Mouse (Mus musculus): ENCODE measurements at regions not wholly inside any gene's neighbourhood (a gene's known extent, or its start where the extent isn't known, plus 50 kb on each side); places are given as distances from the start of the nearest gene placed in this dataset.

DNA sequence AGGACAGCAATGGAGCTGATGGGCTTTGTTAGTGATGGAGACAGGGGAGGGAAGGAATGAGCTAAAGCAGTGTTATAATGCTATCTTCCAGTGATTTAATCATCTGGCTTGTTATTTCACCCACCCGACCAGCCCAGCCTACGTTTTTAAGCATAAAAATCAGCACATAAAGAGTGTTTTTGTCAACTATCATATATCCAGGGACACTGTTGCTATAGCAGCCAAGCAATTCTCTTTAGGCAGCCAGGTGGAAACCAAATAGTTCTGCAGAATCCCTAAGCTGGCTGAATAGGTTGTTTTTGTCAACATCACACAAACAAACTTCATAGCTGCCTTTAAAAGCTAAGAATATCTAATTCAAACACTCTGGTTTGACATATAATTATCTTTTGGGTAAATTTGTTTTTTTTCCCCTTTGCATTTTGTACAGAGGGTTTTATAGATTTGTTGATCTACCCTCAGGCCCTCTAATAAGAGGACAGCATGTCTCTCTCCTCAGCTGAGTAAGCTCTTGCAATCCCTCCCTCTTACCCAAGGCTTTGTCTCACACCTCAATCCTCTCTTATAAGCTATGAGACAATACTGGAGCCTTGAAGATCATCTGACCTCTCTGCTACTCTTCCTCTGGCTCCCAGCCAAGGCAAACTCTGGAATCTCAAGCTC is 104.7 kb upstream of the Camk2d start:
- DNase-seq (ENCODE audit: inconsistent ontology term), result no peak

DNA sequence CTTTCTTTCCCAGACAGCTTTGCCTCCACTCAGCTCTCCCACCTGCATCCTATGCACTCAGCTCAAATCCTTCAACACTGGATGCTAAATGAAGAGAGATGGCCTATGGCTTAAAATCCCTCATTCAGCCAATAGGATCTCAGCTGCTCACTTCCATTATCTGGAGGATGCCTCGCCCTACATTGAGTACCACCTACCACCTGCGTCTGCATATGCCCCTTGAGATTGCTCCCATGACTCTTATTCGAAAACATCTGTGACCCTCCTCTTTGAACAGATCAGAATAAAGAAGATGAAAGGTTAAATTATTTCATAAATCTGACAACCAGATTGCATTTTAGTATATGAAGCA is 104.2 kb upstream of the Camk2d start:
- DNase-seq (ENCODE audit: inconsistent ontology term), result no peak

DNA sequence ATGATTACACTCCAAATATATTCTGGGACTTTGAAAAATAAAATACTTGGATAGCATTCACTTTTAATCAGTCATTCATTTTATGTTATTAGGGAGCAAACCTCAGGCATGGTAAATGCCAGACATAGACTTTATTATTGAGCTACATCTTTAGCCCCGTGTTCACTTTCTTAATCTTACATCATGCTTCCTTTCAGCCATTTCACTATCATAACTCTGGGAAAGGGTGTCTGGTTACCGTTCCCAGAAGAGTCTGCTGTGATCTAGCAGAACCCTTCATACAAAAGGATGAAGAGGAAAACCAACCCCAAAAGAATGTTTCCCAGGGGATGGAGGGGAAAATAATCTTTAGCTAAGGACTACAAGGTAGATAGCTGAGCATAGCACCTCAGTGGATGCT is 97.3 kb upstream of the Camk2d start:
- DNase-seq (ENCODE audit: inconsistent ontology term), result no peak

DNA sequence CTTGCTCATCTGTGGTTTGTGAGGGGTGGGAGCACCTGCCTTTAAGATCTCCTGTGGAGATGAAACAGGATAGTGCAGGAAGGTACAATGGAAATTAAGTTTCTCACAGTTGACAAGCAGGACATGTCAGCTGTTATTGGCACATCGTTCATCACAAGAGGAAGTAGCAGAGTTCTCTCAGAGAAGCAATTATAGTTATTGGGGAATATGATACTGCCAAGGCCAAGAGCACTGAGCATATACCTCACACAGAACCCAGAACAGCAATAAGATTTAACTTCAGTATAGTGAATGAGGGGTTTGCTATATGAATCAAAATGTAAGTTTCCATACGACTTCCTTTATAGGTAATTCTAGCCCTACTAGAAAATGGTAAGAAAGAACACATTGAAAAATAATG is 95.9 kb upstream of the Camk2d start:
- no peak for DNase-seq (ENCODE audit: inconsistent ontology term)

DNA sequence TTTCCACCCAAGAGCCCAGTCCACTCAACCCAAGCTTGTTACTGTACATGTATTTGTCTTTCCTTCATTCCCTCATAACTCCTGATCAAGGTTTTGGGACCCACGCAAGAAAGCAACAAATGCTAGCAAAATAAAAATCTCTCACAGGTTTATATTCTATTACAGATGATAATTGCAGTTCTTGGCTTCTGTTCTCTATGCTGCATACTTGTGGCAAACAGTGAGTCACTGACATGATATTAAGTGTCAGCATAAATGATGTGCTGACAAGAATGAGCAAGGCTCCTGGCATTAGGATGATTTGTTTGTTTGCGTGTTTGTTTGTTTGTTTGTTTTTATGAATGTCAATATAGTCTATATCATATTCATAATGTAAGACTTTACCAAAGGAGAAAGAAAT is 94.3 kb upstream of the Camk2d start:
- DNase-seq (ENCODE audit: inconsistent ontology term), result peak; percentile 52

DNA sequence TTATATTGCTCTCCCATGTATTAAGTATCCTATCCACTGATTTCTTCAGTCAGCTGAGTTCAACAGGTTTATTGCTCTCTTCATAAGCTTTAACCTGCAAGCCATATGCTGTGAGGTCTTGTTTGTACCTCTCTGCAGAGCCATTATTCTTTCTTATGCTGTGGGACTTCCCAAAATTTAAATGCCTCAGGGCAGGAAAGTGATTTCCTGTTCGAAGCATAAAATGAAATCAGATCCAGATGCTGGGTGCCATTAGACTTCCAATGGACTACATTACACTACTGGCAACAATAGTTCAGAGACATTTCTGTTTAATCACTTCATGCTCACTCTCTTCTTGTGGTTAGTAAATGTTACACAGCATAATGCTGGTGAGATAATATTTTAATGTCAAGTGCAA is 90.4 kb upstream of the Camk2d start:
- no peak for DNase-seq (ENCODE audit: inconsistent ontology term)

DNA sequence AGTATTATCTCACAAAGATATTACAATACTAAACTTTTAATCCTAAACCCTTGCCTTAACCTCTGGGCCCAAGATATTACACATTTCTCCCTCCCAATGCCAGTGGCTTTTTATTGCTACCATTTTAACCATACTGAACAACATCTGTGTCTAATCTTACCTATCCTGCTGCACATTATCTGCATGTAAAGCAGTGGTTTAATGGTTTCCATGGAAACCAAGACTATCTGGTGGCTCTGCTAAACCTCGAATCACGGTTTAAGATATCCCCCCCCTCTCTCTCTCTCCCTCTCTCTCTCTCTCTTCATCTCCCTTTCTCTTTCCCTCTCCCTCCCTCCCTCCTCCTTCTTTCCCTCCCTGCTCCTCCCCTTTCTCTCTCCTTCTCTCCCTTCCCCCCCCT is 81.3 kb upstream of the Camk2d start:
- DNase-seq (ENCODE audit: inconsistent ontology term), result no peak

DNA sequence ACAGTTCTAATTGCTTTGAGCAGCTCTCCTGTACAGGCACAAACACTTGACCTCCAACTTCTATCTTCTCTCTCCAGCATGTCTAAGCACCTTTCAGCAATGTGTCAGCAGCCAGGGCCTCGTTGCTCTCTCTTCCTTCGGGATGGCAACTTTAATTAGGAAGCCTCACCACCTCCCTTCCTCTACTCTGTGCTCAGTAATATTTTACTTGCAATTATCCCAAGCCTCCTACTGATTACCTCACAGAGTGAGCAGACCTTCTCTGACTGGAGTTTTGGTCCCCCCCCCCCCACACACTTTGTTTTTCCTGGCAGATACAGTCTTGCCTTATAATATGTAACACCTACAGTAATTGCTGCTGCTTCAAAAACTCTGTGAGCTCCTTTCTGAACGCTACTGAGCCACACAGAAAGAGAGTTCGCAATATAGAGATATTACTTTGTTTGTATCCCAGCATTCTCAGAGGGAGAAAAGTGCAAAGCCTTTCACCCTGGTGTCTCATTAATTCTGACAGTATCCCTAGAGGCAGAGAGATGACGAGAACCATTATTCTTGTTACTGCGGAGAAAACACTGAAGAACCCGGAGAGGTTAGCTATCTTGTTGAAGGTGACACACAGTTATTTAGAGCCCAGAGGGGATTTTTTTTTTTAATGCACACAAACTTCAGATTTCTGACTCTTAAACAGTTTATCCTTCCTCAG is 61.8 kb upstream of the Camk2d start:
- DNase-seq (ENCODE audit: inconsistent ontology term), result no peak

DNA sequence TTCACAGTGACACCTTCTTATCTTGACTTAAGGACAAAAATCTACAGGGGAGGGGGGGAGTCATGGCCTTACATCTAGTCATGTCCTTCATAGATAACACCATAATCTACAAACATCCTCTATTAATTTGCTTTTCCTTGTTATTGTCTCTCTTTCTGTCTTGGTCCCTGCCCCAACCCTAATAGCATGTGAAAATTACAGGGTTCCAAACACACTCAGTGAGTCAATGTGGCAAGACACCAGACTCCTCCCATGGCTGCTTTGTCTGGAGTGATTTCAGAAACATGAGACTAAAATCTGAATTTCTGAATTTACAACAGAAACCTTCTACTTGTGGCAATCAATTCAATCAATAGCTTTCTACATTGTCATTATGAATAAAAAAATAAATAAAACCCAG is 60.8 kb upstream of the Camk2d start:
- no peak for DNase-seq (ENCODE audit: inconsistent ontology term)

DNA sequence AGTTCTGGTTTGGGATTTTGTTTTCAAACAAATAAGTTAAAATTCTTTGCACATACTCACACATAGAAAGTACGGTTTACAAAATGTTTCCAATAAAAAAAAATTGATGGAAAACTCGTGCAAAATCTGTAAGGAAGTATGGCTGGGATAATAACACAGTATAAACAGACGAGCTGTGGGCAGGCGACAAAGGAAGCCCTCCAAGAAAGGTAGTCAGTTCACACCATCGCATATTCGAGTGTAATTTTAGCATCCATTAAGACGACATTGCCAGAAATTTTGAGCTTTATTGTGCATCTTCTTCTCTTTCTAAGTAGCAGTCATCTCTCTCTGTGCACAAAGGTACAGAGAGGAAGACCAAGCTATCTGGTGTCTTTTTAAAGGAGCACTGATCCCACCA is 57.6 kb upstream of the Camk2d start:
- DNase-seq (ENCODE audit: inconsistent ontology term), result no peak

DNA sequence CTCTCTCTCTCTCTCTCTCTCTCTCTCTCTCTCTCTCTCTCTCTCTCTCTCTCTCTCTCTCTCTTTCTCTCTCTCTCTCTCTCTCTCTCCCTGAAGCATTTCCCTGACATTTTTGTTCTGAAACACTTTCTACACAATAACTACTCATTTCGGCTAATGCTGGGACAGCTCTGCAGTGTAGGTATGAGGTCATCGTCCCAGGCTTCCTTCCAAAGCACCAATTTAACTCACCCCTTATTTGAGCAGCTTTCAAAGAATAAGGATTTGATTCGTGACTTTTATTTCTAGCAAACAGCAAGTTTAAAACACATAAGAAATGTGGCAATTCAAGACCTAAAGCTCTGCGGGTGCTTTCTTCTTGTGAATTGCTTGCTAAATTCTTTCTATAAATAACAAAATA is 55.0 kb upstream of the Camk2d start:
- no peak for DNase-seq (ENCODE audit: inconsistent ontology term)
